Mouse (Mus musculus): ENCODE results near the gene Tmem87a.

Gene Tmem87a

DNA sequence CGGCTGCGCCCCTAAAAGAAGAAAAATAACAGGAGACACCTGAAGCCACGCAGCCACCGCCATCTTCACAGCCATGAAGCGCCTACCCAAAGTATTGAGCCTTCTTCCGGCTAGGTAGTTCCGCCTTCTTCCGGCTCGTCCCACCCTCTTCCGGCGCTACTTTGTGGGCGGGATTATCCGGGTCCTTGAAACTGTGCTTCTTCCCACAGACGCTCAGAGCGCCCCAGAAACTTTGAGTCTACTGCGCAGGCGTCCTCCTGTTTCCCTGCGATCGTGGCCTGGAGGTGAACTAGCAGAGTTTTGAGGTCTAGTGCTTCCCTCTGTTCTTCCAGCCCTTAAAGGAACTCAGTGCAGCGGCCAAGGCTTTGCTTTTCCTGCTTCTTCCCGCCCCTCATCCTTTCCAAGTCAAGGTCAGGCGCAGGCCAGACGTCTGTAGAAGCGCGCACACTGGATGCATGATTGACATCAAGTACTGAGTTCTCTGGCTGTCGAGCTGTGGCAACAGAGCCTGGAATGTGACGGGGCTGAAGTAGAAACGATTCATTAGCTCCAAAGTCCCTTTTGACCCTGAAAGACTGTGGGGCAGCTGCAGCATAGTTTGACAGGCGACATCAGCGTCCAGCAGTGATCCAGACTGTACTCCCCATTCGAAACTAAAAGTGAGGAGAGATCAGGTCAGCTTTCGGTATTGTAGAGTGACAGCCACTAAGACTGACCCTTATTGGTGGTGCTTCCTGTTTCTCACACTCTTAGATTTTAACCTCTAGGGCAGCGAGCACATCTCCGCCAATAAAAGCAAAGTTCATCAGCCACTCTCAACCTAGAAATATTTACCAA is at the start of gene Tmem87a:
Gene Tmem87a, minus strand, starts transcription at position 128 of the 837 bp plus-strand sequence.
- peak; percentile 90 for DNase-seq (ENCODE audit: extremely low spot score, low read depth, low spot score)

DNA sequence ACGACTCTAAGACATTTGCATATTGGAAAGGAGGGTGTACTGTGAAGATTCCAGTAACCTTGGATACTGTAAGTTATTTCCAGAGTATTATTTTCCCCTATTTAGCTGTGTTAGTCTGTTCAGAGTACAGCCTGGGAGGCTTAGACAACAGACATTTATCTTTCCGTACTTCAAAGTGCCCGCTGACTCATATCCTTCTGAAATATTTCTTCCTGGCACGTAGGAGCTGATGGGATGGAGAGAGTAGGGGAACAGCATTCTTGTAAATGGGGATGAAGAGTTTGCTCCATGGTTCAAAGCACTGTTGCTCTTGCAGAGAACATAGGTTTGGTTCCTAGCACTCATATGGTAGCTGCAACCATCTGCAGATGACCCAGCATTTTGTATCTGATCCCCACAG is 48.7 kb upstream of the Tmem87a start:
- no peak for DNase-seq (ENCODE audit: extremely low spot score, low read depth, low spot score)

DNA sequence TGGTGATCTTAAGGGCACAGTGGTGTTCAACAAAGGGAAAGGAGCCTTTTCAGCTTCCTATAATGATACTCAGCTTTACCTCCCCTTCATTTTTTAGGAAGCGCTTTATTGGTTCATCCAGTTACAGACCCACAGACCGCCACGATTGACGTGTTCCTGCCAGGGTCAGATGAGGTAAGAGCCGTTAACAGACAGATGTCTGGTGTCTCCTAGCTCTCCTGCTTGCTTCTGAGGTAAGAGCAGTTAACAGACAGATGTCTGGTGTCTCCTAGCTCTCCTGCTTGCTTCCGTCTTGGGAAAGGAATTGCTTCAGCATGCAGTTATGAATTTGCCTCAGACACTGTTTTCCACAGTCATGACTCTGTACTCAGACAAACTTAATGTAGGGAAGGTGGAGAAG is 46.8 kb upstream of the Tmem87a start:
- DNase-seq (ENCODE audit: extremely low spot score, low read depth, low spot score), result no peak

DNA sequence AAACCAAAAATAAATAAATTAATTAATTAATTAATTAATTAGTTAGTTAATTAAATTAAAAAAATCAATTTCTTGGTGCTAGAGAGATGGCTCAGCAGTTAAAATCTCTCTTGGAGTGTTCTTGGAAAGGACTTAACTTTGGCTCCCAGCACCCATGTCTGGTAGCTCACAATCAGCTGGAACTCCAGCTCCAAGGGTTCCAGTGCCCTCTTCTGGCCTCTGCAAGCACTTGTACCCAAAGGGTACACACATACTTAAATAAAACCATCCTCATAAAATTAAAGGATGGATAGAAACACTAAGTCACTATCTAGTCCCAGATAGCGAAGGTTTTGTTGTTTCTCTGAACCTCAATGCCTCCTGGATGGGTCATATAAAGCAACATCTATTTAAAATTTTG is 43.4 kb upstream of the Tmem87a start:
- no peak for DNase-seq (ENCODE audit: extremely low spot score, low read depth, low spot score)

DNA sequence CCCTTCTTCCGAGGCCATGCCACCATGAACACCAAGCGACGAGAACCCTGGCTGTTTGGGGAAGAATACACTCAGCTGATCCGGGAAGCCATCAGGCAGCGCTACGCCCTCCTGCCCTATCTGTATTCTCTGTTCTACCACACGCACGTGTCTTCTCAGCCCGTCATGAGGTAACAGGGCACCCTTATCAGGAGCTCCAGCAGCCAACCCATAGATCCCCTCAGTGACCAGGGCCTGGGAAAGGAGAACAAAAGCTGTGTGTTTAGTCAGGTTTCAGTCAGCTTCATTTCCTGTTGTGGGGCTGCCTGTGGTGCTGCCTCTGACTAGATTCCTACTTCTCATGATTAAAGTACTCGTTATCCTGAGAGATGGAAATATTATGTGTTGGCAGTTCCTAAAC is 42.5 kb upstream of the Tmem87a start:
- DNase-seq (ENCODE audit: extremely low spot score, low read depth, low spot score), result no peak

DNA sequence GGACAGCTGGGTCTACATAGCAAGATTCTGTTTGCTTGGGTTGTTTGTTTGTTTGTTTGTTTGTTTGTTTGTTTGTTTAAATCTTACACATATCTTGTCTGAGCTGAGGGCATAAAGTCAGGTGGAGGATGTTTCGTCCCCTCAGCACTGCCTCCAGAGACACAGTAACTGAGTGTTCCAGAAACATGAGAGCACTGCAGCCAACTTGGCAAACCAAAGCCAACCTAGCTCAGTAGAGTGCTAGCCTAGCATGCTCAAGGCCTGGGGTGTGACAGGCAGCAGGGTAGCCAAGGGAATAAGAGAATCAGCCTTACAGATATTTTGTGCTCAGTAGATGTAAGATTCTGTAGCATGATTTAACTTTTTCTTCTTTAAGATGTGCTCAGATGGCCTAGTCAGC is 40.6 kb upstream of the Tmem87a start:
- DNase-seq (ENCODE audit: extremely low spot score, low read depth, low spot score), result no peak

DNA sequence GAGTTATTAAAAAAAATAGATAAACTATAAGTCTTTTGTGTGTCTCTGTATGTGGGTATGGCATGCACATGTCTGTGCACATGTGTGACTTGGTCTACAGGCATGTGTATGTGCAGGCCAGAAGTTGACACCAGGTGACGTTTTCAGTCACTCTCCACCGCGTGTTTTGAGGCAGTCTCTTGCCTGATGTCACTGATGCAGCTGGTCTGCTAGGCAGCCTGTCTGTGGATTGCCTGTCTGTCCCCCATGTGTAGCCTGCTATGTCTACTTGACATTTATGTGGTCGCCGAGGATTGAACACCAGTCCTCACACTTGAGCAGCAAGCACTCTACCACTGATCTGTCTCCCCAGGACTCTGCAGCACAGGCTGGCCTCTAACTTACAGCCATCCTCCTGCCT is 20.5 kb upstream of the Tmem87a start:
- DNase-seq (ENCODE audit: extremely low spot score, low read depth, low spot score), result no peak

DNA sequence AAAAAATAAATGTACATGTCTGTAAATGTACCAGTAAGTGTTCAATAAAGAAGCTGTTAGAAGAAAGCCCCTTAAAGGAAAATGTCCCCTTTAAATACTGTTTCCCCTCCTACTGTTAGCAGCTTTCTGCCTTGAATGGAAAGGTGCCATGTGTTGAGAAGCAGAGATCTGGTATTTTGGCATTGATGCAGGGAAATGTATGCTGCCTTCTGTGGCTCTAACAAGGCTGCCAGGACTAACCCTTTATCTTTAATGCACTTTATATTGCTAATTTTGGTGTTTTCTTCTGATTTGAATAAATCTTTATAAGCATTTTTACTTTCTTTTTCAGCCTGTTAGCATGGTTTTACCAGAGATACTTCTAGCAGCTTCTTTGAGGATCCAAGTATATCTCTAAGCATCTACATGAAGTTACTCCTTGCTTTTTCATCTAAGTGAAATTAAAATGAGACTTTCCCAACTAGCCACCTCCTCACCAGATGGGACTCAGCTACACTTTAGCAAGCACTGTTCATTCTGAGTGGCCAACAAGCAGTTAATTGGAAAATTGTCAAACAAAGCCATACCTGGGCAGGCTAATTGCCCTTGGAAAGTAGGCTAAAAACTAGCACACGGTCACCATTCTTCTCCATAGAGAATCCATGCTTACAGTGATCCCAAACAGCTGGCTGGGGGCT is 11.0 kb upstream of the Tmem87a start:
- DNase-seq (ENCODE audit: extremely low spot score, low read depth, low spot score), result no peak

DNA sequence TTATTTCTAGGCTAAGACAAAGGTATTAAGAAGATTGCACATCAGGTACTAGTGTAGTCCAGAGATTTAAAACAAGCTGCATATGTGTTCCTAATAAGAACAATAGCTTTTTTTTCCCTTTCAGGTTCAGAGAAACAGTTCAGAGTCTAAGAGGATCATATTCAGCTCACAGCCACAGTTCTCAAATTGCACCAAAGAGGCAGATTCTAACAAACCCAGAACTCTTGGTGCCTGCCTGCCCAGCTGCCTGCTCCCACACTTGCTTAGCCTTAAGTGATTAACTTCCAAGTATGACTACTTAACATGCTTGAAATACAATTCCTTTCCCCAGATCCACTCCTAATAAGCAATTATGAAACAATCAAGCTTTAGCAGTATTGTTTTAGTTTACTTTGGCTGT is 10.2 kb upstream of the Tmem87a start:
- DNase-seq (ENCODE audit: extremely low spot score, low read depth, low spot score), result no peak

DNA sequence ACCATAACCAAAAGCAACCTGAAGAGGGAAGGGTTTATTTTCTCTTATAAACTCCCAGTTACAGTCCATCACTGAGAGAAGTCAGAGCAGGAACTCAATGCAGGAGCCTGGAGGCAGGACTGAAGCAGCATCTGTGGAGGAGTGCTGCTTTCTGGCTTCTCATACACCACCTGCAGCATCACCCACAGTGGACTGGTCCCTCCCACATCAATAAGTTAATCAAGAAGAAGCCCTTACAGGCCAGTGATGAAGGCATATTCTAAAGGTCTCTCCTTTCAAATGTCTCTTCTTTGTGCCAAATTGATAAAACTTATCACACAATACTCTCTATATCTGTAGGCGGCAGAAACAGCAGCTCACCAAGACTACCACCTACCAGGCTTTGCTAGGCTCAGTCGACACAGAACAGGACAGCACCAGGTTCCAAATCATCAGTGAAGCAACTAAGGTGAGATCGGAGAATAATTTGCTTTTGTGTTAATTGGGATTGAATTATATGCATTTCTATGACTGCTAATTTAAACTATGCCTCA is 7.2 kb upstream of the Tmem87a start:
- no peak for DNase-seq (ENCODE audit: extremely low spot score, low read depth, low spot score)

DNA sequence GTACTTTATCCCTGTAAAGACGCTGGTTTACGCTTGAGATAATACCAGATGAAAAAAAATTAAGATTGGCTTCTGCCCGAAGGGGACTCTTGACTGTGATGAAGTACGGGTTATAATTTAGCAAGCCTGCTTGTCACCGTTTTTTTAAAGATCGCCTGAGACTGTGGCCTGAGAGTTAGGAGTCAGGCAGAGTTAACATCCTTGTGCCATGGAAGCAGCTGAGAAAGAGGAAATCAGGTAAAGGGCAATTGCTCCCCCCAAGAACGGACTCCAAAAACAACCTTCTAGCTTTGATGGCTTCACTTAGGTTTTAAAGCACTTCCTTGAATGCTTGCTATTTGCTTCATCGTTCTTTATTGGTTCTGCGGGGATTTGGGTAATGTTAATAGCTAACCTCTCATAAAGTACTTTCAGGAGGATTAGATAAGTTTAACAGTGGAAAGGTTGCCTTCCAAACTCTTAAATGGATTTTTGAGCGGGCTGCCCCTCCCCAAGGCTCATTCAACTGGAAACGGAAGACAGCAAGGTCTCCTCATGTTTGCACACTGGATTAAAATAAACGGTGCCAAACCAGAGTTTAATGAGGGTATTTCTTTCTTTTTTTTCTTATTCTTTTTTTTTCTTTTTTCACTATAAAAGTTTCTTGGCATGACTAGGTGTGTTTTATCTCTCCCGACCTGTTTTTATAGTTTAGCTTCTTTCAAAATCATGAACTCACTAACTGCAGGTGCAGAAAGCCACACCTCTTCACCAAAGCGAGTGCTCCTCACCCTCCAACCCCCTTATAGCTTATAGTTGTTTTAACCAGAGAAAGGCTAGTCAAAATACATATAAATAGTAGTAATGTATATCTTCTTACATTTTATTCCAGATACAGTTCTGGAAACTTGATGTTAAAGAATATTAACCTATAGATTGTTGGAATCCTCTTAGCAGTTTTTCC is 1.2 kb upstream of the Tmem87a start:
- no peak for DNase-seq (ENCODE audit: extremely low spot score, low read depth, low spot score)

DNA sequence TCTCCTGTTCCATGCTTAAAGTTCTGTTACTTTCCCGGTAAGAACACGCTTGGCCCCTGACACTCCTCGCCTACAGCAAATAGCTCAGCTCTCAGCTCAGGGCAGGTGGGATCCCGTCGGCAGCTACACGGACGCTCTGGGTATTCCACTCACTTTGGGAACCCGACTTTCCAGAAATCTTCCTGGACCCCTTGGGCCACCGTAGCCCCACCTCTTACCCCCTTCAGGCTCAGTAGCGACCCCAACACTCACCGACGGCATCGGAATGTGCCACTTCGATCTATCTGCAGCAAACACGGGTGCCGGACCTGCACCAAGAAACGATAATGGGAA is 294 bp downstream of the Tmem87a start, which contains the start of gene Ganc:
Gene Ganc, plus strand, starts transcription at position 244 of the 333 bp plus-strand sequence.
- DNase-seq (ENCODE audit: extremely low spot score, low read depth, low spot score), result no peak

DNA sequence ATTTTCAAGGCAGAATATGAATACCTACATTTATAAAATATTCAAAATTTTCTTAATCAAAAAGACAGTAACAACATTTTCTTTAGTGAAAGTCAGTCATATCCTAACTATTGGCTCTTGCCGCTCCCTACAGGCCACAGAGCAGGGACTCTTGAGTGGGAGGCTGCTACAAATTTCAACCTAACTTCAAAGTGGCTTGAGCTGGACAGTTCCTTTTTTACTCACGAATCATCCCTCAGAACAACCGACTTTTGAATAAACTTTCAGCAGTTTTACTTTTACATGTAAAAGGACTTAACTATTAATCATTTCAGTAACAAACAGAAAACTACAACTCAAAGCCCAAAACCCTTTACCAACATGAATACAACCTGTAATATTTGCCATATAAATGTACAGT is 1.1 kb downstream of the Tmem87a start:
- no peak for DNase-seq (ENCODE audit: extremely low spot score, low read depth, low spot score)

DNA sequence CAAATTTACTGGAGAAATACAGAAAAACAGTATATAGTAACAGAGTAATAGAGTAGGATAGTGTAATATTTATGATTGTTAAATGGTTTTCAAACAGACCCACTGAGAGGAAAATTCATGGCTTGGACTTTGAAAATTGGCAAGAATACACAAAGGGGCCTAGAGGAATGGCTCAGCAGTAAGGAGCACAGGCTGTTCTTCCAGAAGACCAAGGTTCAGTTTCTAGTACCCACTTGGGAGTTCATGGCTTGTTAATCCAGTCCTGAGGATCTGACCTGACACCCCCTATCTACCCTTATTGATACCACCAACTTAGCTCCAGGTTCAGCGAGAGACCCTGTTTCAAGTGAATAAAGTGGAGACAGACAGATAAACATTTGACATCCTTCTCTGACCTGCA is 6.0 kb downstream of the Tmem87a start:
- DNase-seq (ENCODE audit: extremely low spot score, low read depth, low spot score), result no peak

DNA sequence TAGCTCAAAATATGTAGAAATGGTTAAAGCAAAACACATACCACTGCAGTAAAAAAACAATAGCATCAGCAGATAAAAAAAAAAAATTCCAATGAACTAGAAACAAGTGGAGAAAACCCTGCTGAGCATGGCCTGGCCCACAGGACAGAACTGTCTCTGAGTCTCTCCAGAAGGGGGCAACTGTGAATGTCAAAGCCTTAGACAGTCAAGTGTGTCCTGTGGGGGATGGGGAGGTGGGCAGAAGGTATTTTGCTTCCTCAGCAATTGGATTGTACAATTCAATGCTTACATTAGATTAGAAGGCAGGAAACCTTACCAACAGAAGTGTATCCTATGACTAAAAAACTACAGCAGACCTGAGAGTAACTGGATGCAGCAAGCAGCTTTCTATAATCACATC is 11.5 kb downstream of the Tmem87a start:
- no peak for DNase-seq (ENCODE audit: extremely low spot score, low read depth, low spot score)

DNA sequence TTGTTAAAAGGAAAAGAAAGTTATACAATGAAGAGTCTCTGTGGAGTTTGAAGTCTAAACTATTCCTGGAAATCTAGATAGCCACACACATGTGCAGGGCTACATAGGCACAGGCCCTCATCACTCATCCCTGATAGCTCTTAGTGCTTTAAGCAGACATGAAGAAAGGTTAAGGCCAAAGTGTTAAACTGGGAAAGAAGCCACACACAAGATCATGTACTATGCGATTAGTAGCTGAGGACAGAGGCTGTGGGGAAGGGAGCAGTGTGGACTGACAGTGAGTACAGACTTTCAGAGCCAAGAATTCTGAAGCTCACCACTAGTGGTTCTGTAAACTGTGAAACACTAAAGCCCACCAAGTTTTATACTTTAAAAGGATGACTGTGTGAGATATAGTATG is 13.0 kb downstream of the Tmem87a start:
- no peak for DNase-seq (ENCODE audit: extremely low spot score, low read depth, low spot score)

DNA sequence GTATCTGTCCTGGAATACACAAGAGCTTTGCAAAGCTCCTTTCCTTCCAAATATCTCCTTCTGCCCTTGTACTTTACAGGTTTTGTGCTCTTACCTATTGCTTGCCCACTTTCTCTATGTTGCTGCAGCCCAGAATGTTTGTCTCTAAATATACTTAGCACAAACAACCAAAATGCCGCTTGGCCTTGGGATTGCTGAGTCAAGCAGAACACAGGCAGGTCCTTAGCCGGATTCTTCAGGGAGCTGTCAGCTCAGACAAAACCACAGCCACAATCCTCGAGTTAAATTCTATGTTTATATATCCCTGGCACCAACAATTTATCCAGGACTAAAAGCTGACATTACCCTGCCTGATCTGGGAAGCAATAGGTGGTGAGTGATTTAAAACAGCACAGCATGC is 14.5 kb downstream of the Tmem87a start:
- no peak for DNase-seq (ENCODE audit: extremely low spot score, low read depth, low spot score)

DNA sequence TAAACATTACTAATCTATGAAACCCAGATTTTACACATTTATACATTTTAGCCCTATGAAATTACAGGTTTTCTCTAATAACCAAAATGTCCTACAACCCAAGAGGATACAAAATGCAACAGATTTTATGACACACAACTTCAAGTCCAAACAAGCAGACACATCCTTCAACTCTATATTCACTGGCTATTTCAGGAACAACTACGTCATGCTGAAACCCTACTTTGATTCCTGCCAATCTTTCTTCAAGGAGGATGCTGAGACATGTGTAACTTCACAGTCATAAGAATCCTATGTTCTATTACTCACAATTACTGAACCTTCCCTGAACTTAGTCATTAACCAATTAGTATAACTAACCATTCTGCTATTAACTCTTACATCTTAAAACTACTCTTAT is 16.6 kb downstream of the Tmem87a start:
- no peak for DNase-seq (ENCODE audit: extremely low spot score, low read depth, low spot score)

DNA sequence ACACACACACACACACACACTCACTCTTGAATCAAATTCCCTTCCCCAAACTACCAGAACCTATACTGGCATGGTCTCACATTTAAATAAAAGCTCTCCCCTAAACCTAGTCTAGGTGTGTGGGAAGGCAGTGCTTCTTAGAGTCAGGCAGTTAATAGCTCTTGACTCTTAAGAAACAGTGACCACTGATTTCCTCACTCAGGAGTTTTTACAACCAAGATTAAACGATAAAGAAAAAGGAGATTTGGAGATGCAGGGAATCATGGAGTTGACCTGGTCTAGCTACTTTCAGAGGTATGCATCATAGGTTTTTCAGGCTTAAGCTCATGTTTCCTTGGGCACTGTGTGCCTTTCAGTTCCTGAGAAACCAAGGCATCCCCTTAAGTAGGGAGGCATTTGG is 17.6 kb downstream of the Tmem87a start:
- no peak for DNase-seq (ENCODE audit: extremely low spot score, low read depth, low spot score)

DNA sequence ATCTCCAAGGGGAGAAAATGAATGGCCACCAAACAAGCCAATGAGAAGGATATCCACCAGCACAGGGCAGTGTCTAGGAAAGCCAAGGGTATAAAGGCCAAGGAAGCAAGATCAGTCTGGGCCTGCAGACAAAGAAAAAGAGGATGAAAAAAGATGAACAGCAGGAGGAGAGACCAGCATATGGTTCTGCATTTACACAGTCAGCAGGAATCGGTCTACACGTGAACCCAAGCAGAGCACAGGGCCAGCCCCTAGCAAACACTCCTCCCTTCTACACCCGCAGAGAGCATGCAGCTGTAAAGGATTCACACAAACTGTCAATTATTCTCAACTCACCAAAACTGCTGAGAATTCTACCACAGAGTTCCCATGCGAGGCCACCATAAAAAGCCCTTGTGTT is 30.1 kb downstream of the Tmem87a start:
- DNase-seq (ENCODE audit: extremely low spot score, low read depth, low spot score), result no peak

Data from hindlimb bud, embryonic 11.5 days (tissue).